In genomic region chr7:45908384-45908783, GRCm38 (mm10) we compare ENCODE assay signal across 20 mouse cellular contexts. TPM values are rescaled to one million over a fixed set of nuclear protein-coding genes. Genes with fewer than 3 reads are reported as not detected.
DNase-seq lines count a peak whose midpoint lies in the region; ATAC-seq lines count a peak whose summit lies in the region.
"Had no signal": no experiment of that assay in that cellular context is flagged by ENCODE, and none has a peak within 500 bp of the region (broad histone marks: within the 10 kb centered on the region; RNA-seq: fewer than 3 reads in every experiment).

No protein-coding gene starts in this region.

- H3K27me3 ChIP-seq in heart, embryonic 10.5 days (ENCODE audit: insufficient read depth, poor library complexity, severe bottlenecking), result no peaks in the 10 kb centered on the region
- no peaks in the 10 kb centered on the region for H3K27me3 ChIP-seq in midbrain, embryonic 15.5 days (replicated peaks)
- H3K27me3 ChIP-seq: forebrain, embryonic 13.5 days; hindbrain, embryonic 12.5 days had no signal

- no peak overlapping the region for H3K4me2 ChIP-seq in midbrain, embryonic 15.5 days
- H3K4me2 ChIP-seq: forebrain, embryonic 13.5 days; hindbrain, embryonic 12.5 days had no signal

- H3K9ac ChIP-seq in midbrain, embryonic 15.5 days, result no peak overlapping the region
- H3K9ac ChIP-seq: forebrain, embryonic 13.5 days; hindbrain, embryonic 12.5 days had no signal

- peak; percentile 50 for ATAC-seq in megakaryocyte progenitor cell, adult 5-6 weeks (replicated peaks; ENCODE audit: poor library complexity)
- ATAC-seq in midbrain, embryonic 15.5 days (replicated peaks), result no peak
- ATAC-seq: forebrain, embryonic 13.5 days; hindbrain, embryonic 16.5 days had no signal

- DNase-seq in heart, embryonic 10.5 days (ENCODE audit: low spot score), result peak; percentile 45
- no peak for DNase-seq in heart, adult 8-10 months (ENCODE audit: low spot score)
- peak; percentile 50 to 66 for DNase-seq in kidney, postnatal 36 days
- DNase-seq in kidney, postnatal 4 days, result no peak
- no peak for DNase-seq in spleen, adult 18-20 months
- DNase-seq: adrenal gland, postnatal 10 days; cerebellum, adult 18-20 months; cerebellum, adult 9-11 months; cerebellum, postnatal 36 days; gastrocnemius, adult 2 months; gastrocnemius, postnatal 25 days; heart, postnatal 10 days; heart, postnatal 4 days had no signal

- H3K36me3 ChIP-seq in heart, embryonic 10.5 days, result peaks cover 48% of the 10 kb centered on the region
- peaks cover 15% of the 10 kb centered on the region for H3K36me3 ChIP-seq in midbrain, embryonic 15.5 days (replicated peaks)

- no peak overlapping the region for H3K27ac ChIP-seq in heart, embryonic 10.5 days
- no peak overlapping the region for H3K27ac ChIP-seq in midbrain, embryonic 15.5 days
- H3K27ac ChIP-seq: embryonic facial prominence, embryonic 10.5 days; forebrain, embryonic 13.5 days; gastrocnemius, adult 2 months; hindbrain, embryonic 12.5 days had no signal

- no peak overlapping the region for H3K4me3 ChIP-seq in heart, embryonic 10.5 days
- no peak overlapping the region for H3K4me3 ChIP-seq in midbrain, embryonic 15.5 days
- H3K4me3 ChIP-seq: embryonic facial prominence, embryonic 10.5 days; forebrain, embryonic 13.5 days; gastrocnemius, adult 2 months; hindbrain, embryonic 12.5 days had no signal

- no peaks in the 10 kb centered on the region for H3K4me1 ChIP-seq in heart, embryonic 10.5 days
- H3K4me1 ChIP-seq in midbrain, embryonic 15.5 days, result no peaks in the 10 kb centered on the region
- H3K4me1 ChIP-seq: embryonic facial prominence, embryonic 10.5 days; forebrain, embryonic 13.5 days; hindbrain, embryonic 12.5 days had no signal

- no peaks in the 10 kb centered on the region for H3K9me3 ChIP-seq in heart, embryonic 10.5 days
- H3K9me3 ChIP-seq in midbrain, embryonic 15.5 days, result no peaks in the 10 kb centered on the region
- H3K9me3 ChIP-seq: forebrain, embryonic 13.5 days; hindbrain, embryonic 12.5 days had no signal

RNA-seq across cellular contexts. Expression of gene Tmem143, which starts 11.6 kb away (rescaled TPM):
- polyA plus RNA-seq in heart, embryonic 10.5 days (2016; fragmentation: Nextera tagmentation; extraction: Ambion mirVana), result 5.8 and 6.5 TPM in 2 replicates
- total RNA-seq in heart, adult 8-10 months (2022), result 100 to 1,000 TPM; 115 to 143 (median 126) TPM
- 5.3 TPM in 2 replicates for total RNA-seq in megakaryocyte progenitor cell, adult 5-6 weeks (2015)
- 8.1 and 17.2 TPM in 2 replicates for total RNA-seq in megakaryocyte progenitor cell, adult 5-6 weeks (2017)
- polyA plus RNA-seq in midbrain, embryonic 15.5 days (2015; fragmentation: Nextera tagmentation; extraction: Ambion mirVana), result 7.7 and 10.2 TPM in 2 replicates

RNA-seq across cellular contexts. Expression of gene Syngr4, which starts 11.9 kb away (rescaled TPM):
- 0.99 and 1.5 TPM in 2 replicates for polyA plus RNA-seq in heart, embryonic 10.5 days (2016; fragmentation: Nextera tagmentation; extraction: Ambion mirVana)
- total RNA-seq in heart, adult 8-10 months (2022), result not detected
- total RNA-seq in megakaryocyte progenitor cell, adult 5-6 weeks (2015), result 1.3 and 1.5 TPM in 2 replicates
- 2.1 TPM in 1 of 2 replicates, not detected in the other for total RNA-seq in megakaryocyte progenitor cell, adult 5-6 weeks (2017)
- polyA plus RNA-seq in midbrain, embryonic 15.5 days (2015; fragmentation: Nextera tagmentation; extraction: Ambion mirVana), result 0.22 TPM in 1 of 2 replicates, not detected in the other
- total RNA-seq: gastrocnemius, adult 2 months; gastrocnemius, postnatal 25 days had no signal
- polyA plus RNA-seq: hindbrain, embryonic 16.5 days had no signal

RNA-seq across cellular contexts. Expression of gene Emp3, which starts 12.8 kb away (rescaled TPM):
- 45.0 and 46.1 TPM in 2 replicates for polyA plus RNA-seq in heart, embryonic 10.5 days (2016; fragmentation: Nextera tagmentation; extraction: Ambion mirVana)
- 10 to 100 TPM; 17.3 to 24.6 (median 22.3) TPM for total RNA-seq in heart, adult 8-10 months (2022)
- 238 and 280 TPM in 2 replicates for total RNA-seq in megakaryocyte progenitor cell, adult 5-6 weeks (2015)
- total RNA-seq in megakaryocyte progenitor cell, adult 5-6 weeks (2017), result 186 and 203 TPM in 2 replicates
- polyA plus RNA-seq in midbrain, embryonic 15.5 days (2015; fragmentation: Nextera tagmentation; extraction: Ambion mirVana), result 35.2 and 40.3 TPM in 2 replicates

RNA-seq across cellular contexts. Expression of gene Ccdc114, which starts 15.5 kb away (rescaled TPM):
- 3.2 and 3.3 TPM in 2 replicates for polyA plus RNA-seq in heart, embryonic 10.5 days (2016; fragmentation: Nextera tagmentation; extraction: Ambion mirVana)
- 1 to 10 TPM in 3 of 4 experiments, under 1 TPM in 1; 0.66 to 1.4 (median 1.2) TPM for total RNA-seq in heart, adult 8-10 months (2022)
- total RNA-seq in megakaryocyte progenitor cell, adult 5-6 weeks (2015), result 0.99 and 2.0 TPM in 2 replicates
- total RNA-seq in megakaryocyte progenitor cell, adult 5-6 weeks (2017), result 2.6 and 3.3 TPM in 2 replicates
- polyA plus RNA-seq in midbrain, embryonic 15.5 days (2015; fragmentation: Nextera tagmentation; extraction: Ambion mirVana), result 6.0 TPM in 2 replicates

RNA-seq across cellular contexts. Expression of gene Grin2d, which starts 30.2 kb away (rescaled TPM):
- polyA plus RNA-seq in heart, embryonic 10.5 days (2016; fragmentation: Nextera tagmentation; extraction: Ambion mirVana), result 0.10 and 0.18 TPM in 2 replicates
- 1 to 10 TPM; 1.1 to 2.2 (median 1.3) TPM for total RNA-seq in heart, adult 8-10 months (2022)
- total RNA-seq in megakaryocyte progenitor cell, adult 5-6 weeks (2015), result not detected in 2 replicates
- total RNA-seq in megakaryocyte progenitor cell, adult 5-6 weeks (2017), result under 0.01 TPM in 1 of 2 replicates, not detected in the other
- 2.7 and 3.9 TPM in 2 replicates for polyA plus RNA-seq in midbrain, embryonic 15.5 days (2015; fragmentation: Nextera tagmentation; extraction: Ambion mirVana)
- total RNA-seq: granulocyte monocyte progenitor cell, adult 5-6 weeks had no signal

Comparison
In these comparisons a context has a peak if more than half of its experiments do, and no peak if none do; other contexts are left out.
1. DNase-seq: peak in heart, embryonic 10.5 days (single experiment) and kidney, postnatal 36 days (2 of 2); none in heart, adult 8-10 months (single experiment), kidney, postnatal 4 days (0 of 2) and spleen, adult 18-20 months (0 of 2).
2. RNA of gene Tmem143, which starts 11.6 kb away (total RNA-seq): 115 to 143 TPM in heart, adult 8-10 months; 5.3 to 17.2 TPM in megakaryocyte progenitor cell, adult 5-6 weeks; every median in the first group is over 4 times any median in the second.
3. RNA of gene Emp3, which starts 12.8 kb away (total RNA-seq): 186 to 280 TPM in megakaryocyte progenitor cell, adult 5-6 weeks; 17.3 to 24.6 TPM in heart, adult 8-10 months; every median in the first group is over 4 times any median in the second.